Mouse (Mus musculus): ENCODE results near the gene Gm21974.
"Not testable (repeated sequence)": the region's sequence is repeated elsewhere in the genome, so short reads cannot be mapped to it uniquely, and the experiment has no call there.

Gene Gm21974

DNA sequence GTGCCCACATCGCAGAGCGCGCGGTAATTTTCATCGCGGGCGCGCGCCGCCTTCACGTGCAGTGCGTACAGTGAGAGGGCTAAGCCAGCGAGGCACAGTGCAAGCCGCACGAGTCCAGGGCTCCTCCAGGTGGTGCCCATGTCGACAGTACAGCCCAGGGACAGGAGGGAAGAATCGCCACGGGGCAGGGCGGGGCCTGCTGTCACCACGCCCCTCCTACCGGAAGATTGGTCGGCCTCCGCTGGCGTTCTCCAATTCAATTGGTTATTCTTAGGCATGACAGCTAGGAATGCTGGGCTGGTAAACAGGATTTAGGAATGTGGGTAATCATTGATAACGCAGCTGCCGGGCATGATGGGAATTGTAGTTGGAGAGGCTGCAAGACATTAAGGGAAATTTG lies at the start of gene Gm21974, which contains the start of gene Vkorc1:
Gene Gm21974 (minus strand): TSS at position 13 of the 400 bp plus-strand sequence.
Gene Vkorc1 (minus strand): TSS at position 176 of the 400 bp plus-strand sequence.
- peak; percentile 96 for DNase-seq (ENCODE audit: low spot score)

- peak; percentile 23 for DNase-seq (ENCODE audit: low spot score)
Observed at GRCm38 (mm10) chr7:127944614-127945013, 49.4 kb upstream of the Gm21974 start.

DNA sequence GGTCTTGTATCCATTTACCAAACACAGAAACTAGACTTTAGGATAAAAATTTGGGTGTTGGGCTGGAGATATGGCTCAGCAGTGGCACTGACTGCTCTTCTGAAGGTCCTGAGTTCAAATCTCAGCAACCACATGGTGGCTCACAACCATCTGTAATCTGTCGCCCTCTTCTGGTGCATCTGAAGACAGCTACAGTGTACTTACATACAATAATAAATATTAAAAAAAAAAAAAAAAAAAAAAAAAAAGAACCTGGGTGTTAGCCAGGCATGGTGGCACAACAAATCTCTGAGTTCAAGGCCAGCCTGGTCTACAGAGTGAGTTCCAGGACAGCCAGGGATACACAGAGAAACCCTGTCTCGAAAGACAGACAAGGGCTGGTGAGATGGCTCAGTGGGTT lies 46.8 kb upstream of the Gm21974 start:
- not testable (repeated sequence) for DNase-seq (ENCODE audit: low spot score)

DNA sequence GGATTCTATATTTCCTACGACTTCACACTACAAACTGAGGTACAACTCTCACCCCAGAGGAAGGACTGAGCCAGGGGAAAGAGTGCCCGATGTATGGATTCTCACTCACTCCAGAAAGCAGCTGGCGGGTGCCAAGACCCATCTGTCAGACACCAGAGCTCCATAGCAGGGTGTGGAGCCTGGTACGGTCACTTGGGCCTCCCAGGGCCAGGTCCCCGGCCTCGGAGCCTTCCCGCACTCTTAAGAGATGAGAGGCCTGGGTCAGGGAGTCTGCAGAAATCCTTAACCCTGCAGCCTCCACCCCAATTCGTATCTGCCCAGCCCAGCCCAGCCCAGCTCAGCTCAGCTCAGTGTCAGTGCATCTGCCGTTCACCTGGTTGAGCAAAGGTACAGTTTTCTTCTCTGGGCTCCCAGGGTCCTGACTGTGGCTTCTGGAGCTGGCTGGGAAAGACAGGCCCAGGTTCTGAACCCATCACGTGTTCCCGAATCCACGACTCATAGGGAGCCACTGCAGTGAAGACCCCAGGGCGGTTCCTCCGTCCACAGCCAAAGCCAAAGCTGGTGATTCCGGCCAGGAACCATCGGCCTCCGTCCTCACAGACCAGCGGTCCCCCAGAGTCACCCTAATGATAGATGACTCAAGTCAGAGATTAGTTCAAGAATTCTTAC lies 41.1 kb upstream of the Gm21974 start:
- no peak for DNase-seq (ENCODE audit: low spot score)

DNA sequence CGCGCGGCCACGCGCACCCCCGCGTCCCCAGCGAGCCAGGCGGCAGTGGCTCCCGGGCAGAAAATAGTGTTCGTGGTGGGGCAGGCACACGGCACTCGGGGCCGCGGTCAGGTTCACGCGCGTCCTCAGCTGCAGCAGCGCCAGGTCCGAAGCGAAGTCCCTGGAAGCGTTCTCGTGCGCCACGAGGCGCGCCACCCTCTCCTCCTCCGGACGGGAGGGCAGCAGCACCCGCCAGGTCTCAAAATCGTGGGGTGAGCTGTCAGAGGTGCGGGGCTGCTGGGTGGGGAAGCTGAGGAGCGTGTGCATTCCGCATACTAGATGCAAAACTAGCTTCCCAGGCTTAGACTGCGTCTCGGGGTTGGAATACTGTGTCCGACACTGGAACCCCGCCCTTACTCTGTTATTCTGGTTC lies 40.5 kb upstream of the Gm21974 start:
- peak; percentile 44 for DNase-seq (ENCODE audit: low spot score)

GRCm38 (mm10) chr7:127935028-127935722 lies 39.9 kb upstream of the Gm21974 start:
- DNase-seq (ENCODE audit: low spot score) = peak; percentile 97

DNA sequence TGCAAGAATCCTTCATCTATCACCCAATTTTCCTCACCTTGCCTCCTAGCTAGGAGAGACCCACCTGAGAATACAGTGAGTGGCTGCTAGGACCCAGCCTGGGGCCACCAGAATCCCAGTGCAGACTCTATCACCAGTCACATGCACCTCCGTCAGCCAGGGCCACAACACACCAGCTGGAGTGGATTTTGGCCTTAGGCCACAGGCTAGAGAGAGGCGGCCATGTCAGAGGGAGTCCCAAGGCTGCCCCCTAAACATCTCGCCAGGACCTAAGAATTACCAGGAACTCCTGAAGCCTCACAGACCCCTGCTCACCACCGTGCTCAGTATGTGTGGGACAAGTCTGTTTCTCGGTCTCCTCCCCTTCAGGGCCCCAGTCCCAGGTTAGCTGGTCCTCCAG lies 38.8 kb upstream of the Gm21974 start:
- DNase-seq (ENCODE audit: low spot score) = no peak

DNA sequence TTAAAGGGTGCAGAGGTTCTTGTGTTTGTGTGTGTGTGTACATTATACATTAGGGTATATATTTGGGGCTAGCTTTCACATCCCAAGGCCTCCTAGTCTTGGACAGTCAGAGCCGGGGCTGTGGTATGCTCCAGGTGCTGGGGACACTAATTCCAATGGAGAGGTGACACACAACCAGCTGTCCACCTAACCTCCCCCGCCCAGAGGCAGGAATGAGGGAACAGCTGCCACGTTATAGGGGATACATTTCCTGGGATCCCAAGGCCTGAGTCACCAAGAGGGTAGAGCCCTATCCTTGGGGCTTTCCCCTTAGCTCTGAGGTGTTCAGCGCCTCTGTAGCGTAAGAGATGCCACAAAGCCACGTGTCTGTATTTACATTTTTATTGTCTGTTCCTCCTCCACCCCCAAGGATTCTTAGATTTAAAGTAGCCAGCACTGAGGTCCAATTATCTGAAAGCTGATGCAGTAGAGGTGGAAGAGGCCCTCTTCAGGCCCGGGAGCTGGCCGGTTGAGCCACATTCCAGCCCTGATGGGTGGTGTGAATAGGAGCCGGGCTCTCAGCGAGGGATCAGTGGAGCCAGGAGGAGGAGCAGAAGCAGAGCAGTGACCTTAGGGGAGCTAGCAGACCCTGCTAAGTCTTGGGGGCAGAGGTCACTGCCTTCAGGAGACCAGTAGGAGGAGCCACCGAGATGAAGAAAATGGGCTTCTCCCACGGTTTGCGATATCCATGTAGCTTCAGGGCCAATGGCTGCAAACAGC lies 37.2 kb upstream of the Gm21974 start:
- peak; percentile 70 for DNase-seq (ENCODE audit: low spot score)

- peak; percentile 30 for DNase-seq (ENCODE audit: low spot score)
Observed at GRCm38 (mm10) chr7:127931351-127932135, 36.3 kb upstream of the Gm21974 start.

- no peak for DNase-seq (ENCODE audit: low spot score)
Observed at GRCm38 (mm10) chr7:127930636-127931035, 35.4 kb upstream of the Gm21974 start.

- DNase-seq (ENCODE audit: low spot score) = no peak
Observed at GRCm38 (mm10) chr7:127929923-127930322, 34.7 kb upstream of the Gm21974 start, which contains the start of gene Prss8. Prss8 (minus strand) TSS chr7:127930104.

DNA sequence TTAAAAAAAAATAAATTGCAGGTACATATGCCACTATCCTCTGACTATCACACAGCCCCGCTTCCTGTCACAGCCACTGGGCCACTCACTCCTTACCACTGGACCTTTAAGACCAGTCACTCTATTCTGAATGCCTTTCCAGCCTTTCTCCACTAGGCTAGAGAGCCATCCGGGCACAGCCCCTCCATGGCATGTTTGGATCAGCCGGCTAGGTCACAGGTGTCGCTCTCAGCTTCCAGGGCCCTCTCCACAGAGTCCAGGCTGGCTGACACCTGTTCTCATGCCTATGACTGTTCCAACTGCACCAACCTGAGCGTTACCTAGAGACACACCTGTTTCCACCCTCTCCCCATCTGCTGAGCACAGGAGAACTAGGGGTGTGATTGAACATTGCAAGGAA lies 33.3 kb upstream of the Gm21974 start:
- no peak for DNase-seq (ENCODE audit: low spot score)

DNA sequence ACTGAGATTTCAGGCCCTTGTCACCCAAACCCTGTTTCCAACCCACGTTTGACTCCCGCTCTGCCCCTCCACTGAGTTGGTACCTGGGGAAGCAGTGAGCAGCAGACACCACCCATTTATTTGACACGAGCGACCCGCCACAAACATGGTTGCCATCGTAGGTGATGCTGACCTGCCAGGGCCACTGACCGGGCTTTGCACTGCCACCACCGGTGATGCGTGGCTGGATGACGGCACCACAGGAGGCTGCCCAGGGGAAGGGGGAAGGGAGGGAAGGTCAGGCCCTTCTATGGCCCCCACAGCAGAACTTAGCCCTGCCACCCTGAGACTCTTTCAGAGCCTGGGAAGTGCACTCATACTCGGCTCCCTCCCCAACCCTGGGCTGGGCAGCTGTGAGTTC lies 32.5 kb upstream of the Gm21974 start:
- no peak for DNase-seq (ENCODE audit: low spot score)

DNA sequence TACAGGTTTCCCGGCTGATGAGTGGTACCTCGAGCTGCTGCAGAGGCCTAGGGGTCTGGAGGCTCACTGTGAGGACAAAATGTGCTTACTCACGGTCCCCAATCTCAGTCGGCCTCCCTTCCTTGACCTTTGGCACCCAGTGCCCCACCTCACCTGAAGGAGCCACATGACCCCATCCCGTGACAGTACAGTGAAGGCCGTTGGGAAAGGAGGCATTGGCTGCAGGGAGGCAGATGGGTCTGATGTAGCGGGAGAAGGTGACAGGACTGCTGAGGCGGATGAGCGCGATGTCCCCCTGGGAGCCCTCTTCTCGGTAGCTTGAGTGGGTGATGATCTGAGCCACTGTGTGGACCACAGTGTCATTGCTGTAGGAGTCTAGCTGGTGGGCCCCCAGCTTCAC lies 31.6 kb upstream of the Gm21974 start:
- no peak for DNase-seq (ENCODE audit: low spot score)

- DNase-seq (ENCODE audit: low spot score) = no peak
Observed at GRCm38 (mm10) chr7:127926066-127926465, 30.8 kb upstream of the Gm21974 start.

DNA sequence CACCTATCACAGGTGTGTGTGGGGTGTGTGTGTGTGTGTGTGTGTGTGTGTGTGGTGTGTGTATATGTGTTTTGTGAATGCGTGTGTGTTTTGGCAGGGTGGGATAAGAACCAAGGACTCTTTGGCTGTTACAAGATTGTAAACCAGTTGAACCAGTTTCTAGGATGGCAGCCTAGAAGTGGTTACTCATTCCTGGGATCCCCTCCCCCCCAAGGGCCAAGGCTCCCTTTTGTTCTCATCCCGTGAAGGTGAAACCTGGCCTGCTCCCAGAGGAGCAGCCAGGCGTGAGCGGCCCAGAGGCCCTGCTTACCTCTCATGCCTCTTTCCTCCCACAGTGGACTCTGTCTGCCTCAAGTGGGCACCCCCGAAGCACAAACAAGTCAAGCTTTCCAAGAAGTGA lies 30.0 kb upstream of the Gm21974 start:
- DNase-seq (ENCODE audit: low spot score) = no peak

DNA sequence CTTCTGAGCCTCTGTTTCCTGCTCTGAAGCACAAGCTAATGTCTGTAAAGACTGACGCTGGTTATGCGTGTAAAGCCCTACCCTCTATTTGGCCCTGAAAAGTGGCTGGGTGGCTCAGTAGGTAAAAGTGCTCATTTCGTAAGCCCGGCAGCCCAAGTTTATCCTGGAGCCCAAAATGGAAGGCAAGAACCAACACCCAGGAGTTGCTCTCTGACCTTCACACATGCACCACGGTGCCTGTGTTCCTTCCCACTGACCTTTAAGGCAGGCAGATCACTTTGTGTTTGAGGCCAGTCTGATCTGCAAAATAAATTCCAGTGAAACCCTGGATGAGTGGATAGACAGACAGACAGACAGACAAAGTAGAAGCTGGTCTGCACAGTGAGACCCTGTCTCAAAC lies 28.5 kb upstream of the Gm21974 start:
- DNase-seq (ENCODE audit: low spot score) = no peak

- DNase-seq (ENCODE audit: low spot score) = no peak
Observed at GRCm38 (mm10) chr7:127922451-127923275, 27.4 kb upstream of the Gm21974 start.

GRCm38 (mm10) chr7:127921516-127921915 lies 26.3 kb upstream of the Gm21974 start:
- DNase-seq (ENCODE audit: low spot score) = peak; percentile 50

DNA sequence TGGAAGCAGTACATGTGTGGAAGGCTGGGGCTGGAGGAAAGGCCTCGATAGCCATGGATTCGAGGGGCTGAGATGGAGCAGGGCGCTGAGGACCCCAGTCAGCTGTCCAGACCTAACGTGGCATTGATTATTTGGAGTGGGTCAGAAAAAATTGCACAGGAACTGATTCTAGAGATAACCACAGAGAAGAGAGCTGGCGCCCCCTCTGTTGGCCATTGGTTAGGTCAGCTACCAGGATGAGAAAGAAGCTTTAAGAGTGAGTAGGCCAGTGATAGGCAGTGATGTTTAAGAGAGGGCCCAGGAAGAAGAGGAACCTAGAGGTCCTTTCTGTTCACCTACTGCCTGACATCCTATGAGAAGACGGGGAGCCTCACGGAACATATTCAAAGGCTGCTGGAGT lies 24.0 kb upstream of the Gm21974 start:
- DNase-seq (ENCODE audit: low spot score) = peak; percentile 47

GRCm38 (mm10) chr7:127918203-127918602 lies 22.9 kb upstream of the Gm21974 start:
- peak; percentile 61 for DNase-seq (ENCODE audit: low spot score)
